Mouse (Mus musculus) layer of hippocampus, postnatal 25 days (tissue): ENCODE data around the gene Nadk2. TPM values are rescaled to one million over a fixed set of nuclear protein-coding genes. Genes with fewer than 3 reads are reported as not detected.

Source experiments
- DNase-seq, 2 experiments: peaks; one replicate each; pipeline ENCODE4 v3.0.0; 2022; ENCODE audit warnings: mixed read lengths in 2 of 2, low spot score in 1 of 2; ENCODE audit errors: extremely low spot score in 1 of 2
- total RNA-seq, 2 experiments: library from RNA; stranded (reverse); gene quantifications; 2 replicates each; pipeline ENCODE4 v1.2.3; 2021

Nadk2 gene
- 10 to 100 TPM; 61.0 to 64.9 TPM for total RNA-seq

- DNase-seq, result peak; percentile 92 to 95
Measured at GRCm38 (mm10) chr15:9070912-9071555, at the start of gene Nadk2. Gene Nadk2 (plus strand): TSS chr15:9071260.

DNA sequence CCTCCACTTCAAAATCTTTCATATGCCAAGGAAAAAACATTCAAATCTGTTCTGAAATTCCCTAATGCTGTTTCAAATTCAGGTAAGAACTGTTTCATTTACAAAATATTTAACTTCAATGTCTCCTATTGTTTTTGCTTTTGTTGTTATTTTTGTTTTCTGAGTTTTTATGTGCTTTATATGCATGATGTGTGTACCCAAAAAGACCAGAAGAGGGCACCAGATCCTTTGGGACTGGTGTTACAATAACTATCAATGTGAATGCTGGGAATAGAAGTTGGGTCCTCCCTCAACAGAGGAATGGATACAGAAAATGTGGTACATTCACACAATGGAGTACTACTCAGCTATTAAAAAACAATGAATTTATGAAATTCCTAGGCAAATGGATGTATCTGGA is 15.4 kb upstream of the Nadk2 start:
- no peak for DNase-seq

- no peak for DNase-seq
Measured at GRCm38 (mm10) chr15:9059856-9060255, 11.2 kb upstream of the Nadk2 start.

GRCm38 (mm10) chr15:9061150-9061882 is 9.7 kb upstream of the Nadk2 start:
- DNase-seq, result no peak

- no peak for DNase-seq
Measured at GRCm38 (mm10) chr15:9068881-9069280, 2.2 kb upstream of the Nadk2 start.

DNA sequence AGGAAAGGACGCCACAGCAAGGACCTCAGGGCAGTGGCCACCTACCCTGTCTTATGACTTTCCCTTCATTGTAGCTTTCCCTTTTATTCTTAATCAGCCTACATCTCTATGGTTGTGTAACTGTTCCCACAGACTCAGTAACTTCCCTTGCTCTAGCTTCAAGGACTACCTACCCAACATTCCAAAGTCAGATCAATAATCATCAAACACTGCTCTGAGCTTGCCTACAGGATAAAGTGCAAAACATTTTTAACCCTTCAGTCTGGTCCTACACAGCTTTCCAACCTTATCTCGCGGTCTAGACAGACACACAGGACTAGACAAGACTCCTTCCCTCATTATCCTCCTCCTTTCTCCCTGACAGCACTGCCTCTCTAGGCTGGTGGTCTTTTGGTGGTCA is 707 bp upstream of the Nadk2 start:
- DNase-seq, result no peak

DNA sequence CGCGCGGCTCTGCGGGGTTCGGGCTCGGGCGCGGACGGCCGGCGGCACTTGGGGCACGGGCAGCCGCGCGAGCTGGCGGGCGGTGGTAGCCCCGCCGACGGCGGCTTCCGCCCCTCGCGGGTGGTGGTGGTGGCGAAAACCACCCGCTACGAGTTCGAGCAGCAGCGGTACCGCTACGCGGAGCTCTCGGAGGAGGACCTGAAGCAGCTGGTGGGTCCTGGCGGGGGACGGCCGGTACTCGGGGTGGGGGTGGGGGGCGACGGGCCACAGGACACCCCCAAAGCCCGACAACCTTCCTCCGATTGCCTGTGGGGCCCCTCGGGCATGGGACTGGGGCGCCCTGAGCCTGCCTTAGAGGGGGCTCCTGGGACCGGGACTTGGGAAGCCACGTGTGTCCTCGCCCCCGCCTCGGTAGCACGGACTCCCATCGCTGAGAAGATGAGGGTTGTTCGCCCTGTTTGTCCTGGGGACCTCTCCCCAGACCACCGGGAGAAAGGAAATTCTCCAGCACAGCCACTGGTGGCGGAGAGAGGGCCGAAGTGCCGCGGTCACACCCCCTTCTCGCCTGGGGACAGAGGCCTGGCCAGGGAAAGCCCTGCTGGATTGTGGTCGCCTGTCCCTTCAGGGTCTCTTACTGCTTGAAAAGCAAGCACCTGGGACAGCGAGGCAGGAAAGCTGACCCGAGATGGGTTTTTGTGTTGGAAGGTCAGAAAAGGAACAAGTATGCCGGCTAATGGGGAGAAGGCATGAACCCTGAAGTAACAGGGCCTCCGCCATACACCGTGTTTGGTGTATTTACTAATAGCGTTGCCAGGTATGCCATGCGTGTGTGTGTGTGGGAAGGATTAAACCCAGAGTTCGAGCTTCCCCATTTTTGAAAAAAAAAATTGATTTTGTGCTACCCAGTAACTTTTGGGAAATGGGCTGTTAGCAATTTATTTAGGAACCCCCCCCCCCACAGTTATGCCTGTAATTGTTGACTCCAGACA is 790 bp downstream of the Nadk2 start:
- peak; percentile 25 to 33 for DNase-seq

- DNase-seq, result no peak
Measured at GRCm38 (mm10) chr15:9072630-9073029, 1.6 kb downstream of the Nadk2 start.

DNA sequence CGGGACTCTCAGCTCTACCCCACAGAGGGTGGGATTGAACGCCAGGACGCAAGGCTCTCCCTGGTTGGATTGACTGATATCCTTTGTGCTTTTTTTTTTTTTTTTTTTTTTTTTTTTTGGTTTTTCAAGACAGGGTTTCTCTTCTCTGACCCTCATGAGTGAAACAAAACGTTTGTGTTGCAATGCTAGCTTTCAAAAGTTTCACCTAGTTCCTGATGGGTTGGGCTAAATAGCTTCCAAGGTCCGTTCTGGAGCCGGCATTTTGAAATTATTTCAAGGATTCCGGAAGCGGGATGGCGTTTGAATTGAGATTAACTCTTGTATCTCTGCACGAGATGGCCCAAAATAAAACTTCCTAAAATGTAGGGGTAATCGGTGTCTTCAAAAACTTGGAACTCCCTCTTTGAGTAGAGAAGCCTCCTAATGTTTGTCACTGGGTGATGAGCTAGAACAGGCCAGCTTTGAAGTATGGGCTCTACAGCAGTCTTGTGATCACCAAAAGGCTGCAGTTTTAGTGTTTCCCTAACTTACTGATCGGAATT is 2.1 kb downstream of the Nadk2 start:
- no peak for DNase-seq

DNA sequence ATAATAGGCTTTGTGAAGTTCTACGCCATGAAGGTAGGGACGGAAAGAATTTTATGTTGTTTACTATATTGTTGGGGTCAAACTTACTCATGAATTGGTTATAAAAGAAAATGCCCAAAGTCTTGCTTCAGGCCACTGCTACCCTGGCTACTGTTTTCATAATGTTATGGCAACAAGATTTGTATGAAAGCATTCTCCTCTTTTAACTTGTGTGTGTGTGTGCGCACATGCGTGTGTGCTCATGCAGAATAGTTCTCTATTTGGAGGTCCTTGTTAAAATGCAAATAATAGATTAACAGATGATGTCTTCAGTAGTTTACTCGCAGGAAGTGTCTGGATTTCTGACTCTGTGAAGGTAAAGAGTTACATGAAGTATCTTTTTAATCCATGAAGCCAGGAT is 2.6 kb downstream of the Nadk2 start:
- DNase-seq, result no peak

- no peak for DNase-seq
Measured at GRCm38 (mm10) chr15:9074139-9074538, 3.1 kb downstream of the Nadk2 start.

- no peak for DNase-seq
Measured at GRCm38 (mm10) chr15:9074671-9075070, 3.6 kb downstream of the Nadk2 start.

DNA sequence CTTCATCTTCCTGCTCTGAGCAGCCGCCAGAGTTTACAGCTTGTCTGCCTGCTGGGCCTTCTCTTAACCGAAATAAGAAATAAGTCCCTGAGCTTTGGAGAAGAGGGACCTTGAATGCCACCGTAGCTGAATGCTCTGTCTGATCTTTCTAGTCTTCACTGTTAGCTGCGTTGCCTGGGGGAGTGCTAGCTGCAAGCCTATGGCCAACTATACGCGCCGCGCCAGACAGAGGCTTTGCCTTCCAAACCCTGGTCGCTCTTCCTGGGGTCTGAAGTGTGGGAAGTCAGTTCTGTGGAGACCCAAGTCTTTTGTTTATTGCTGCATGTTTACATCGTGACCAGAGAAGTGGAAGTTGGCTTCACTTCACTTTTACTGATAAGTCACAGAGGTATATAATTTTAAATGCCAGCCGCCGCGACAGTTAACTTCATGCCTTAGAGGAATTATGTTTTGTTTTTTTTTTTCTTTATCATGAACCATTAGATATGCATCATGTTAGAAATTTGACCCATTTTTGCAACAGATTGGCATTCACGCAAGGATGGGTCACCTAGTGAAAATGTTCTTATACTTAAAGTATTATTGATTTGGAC is 4.6 kb downstream of the Nadk2 start:
- no peak for DNase-seq

- no peak for DNase-seq
Measured at GRCm38 (mm10) chr15:9078481-9079300, 7.6 kb downstream of the Nadk2 start.

DNA sequence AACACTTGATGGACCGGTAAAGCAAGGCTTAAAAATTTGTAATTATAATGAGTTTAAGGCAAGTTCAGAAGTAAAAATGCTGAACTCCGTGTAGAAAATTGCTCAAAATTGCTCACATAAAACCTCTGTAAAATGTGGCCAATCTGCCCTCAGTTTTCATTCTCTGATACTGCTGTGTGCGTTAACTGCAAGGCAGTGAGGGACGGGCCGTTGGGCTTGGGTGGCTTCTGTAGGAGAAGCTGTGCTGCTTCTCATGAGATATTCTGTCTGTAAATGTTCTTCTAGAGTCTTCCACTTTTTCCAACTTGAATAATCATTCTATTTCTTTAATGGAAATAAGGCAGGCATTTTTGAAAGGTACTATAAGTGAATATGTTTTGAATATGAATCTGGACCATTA is 8.6 kb downstream of the Nadk2 start:
- no peak for DNase-seq

- DNase-seq, result no peak
Measured at GRCm38 (mm10) chr15:9080206-9080605, 9.1 kb downstream of the Nadk2 start.

DNA sequence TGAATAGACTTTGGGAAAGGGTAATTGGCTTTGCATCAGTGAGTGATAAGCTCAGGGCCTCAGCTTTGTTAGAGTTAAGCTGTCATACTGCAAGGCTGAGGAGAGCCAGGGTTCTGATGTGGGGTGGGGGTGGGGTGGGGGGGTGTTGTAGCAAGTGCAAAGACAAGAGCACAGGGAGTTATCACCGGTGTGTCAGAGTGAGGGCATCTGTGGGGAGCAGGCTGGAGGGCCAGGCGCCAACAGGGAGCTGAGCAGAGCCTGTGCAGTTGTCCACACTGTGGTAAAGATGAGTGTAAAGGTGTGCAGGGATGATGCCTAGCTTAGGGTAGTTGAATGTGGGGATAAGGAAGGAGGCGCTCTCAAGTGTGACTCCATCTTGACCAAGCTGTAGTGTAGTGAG is 10.2 kb downstream of the Nadk2 start:
- no peak for DNase-seq

- no peak for DNase-seq
Measured at GRCm38 (mm10) chr15:9082753-9083152, 11.7 kb downstream of the Nadk2 start.

GRCm38 (mm10) chr15:9086813-9087212 is 15.8 kb downstream of the Nadk2 start:
- DNase-seq, result no peak
